Mouse (Mus musculus): ENCODE data around the gene Sacs.
"Not testable (repeated sequence)": the region's sequence is repeated elsewhere in the genome, so short reads cannot be mapped to it uniquely, and the experiment has no call there.

- not testable (repeated sequence) for TF ChIP-seq CTCF (conservative IDR thresholded peaks at IDR 0.05; ENCODE audit: low read length); POU5F1 (IDR thresholded peaks at IDR 0.05; ENCODE audit: borderline replicate concordance, low read length); NANOG (IDR thresholded peaks at IDR 0.05; ENCODE audit: borderline replicate concordance, low read length)
Observed at GRCm38 (mm10) chr14:61127365-61127764, 10.9 kb upstream of the Sacs start.
